Mouse (Mus musculus): ENCODE data around the gene Muc1. TPM values are rescaled to one million over a fixed set of nuclear protein-coding genes. Genes with fewer than 3 reads are reported as not detected.

The Muc1 gene
- polyA plus RNA-seq, 1 experiment from 2014 or later: 10.3 TPM

- DNase-seq (ENCODE audit: low spot score): no peak
- H3K27ac ChIP-seq (ENCODE audit: low read depth): no peak overlapping the region
- no peak for ATAC-seq (replicated peaks; ENCODE audit: low FRiP score, low TSS enrichment, low read depth)
- no peaks in the 10 kb centered on the region for H3K36me3 ChIP-seq (ENCODE audit: control insufficient read depth, insufficient read depth, low read length)
- 0 out of 2 replicates have a peak, but pooled peaks cover 3% of the 10 kb centered on the region for H3K4me1 ChIP-seq (replicated peaks; ENCODE audit: control insufficient read depth, insufficient read depth, low read length)
- no peak overlapping the region for H3K4me2 ChIP-seq (ENCODE audit: low read length)
- WGBS: 66% methylated on average over 14 of the region's 14 CpGs
- H3K9ac ChIP-seq (ENCODE audit: low read length): no peak overlapping the region
- 0 out of 2 replicates have a peak, but pooled peaks cover 4% of the 10 kb centered on the region for H3K27me3 ChIP-seq (replicated peaks; ENCODE audit: control insufficient read depth, insufficient read depth, low read length)
- H3K4me3 ChIP-seq (ENCODE audit: low read depth, low read length): no peak overlapping the region
- H3K9me3 ChIP-seq (ENCODE audit: control insufficient read depth, low read length): no peaks in the 10 kb centered on the region
Measured at GRCm38 (mm10) chr3:89233562-89234110, 4.8 kb downstream of the Muc1 start.

GRCm38 (mm10) chr3:89236516-89236915 is 7.7 kb downstream of the Muc1 start:
- Histone ChIP-seq H3K36me3 (ENCODE audit: control insufficient read depth, insufficient read depth, low read length) (no peaks in the 10 kb centered on the region), H3K4me2 (ENCODE audit: low read length) (no peak overlapping the region), H3K4me3 (ENCODE audit: low read depth, low read length) (no peak overlapping the region), H3K9me3 (ENCODE audit: control insufficient read depth, low read length) (no peaks in the 10 kb centered on the region), H3K27me3 (replicated peaks; ENCODE audit: control insufficient read depth, insufficient read depth, low read length) (no peaks in the 10 kb centered on the region), H3K27ac (ENCODE audit: low read depth) (no peak overlapping the region), H3K4me1 (replicated peaks; ENCODE audit: control insufficient read depth, insufficient read depth, low read length) (no peaks in the 10 kb centered on the region), H3K9ac (ENCODE audit: low read length) (no peak overlapping the region)
- 87% methylated on average over 10 of the region's 10 CpGs for WGBS
- DNase-seq (ENCODE audit: low spot score) (no peak), ATAC-seq (replicated peaks; ENCODE audit: low FRiP score, low TSS enrichment, low read depth) (no peak)

GRCm38 (mm10) chr3:89237682-89238081 is 8.8 kb downstream of the Muc1 start:
- no peak overlapping the region for H3K4me2 ChIP-seq (ENCODE audit: low read length)
- 93% methylated on average over 21 of the region's 21 CpGs for WGBS
- H3K4me3 ChIP-seq (ENCODE audit: low read depth, low read length): no peak overlapping the region
- no peaks in the 10 kb centered on the region for H3K36me3 ChIP-seq (ENCODE audit: control insufficient read depth, insufficient read depth, low read length)
- H3K4me1 ChIP-seq (replicated peaks; ENCODE audit: control insufficient read depth, insufficient read depth, low read length): no peaks in the 10 kb centered on the region
- H3K27ac ChIP-seq (ENCODE audit: low read depth): no peak overlapping the region
- ATAC-seq (replicated peaks; ENCODE audit: low FRiP score, low TSS enrichment, low read depth) (no peak), DNase-seq (ENCODE audit: low spot score) (no peak)
- no peaks in the 10 kb centered on the region for H3K27me3 ChIP-seq (replicated peaks; ENCODE audit: control insufficient read depth, insufficient read depth, low read length)
- H3K9me3 ChIP-seq (ENCODE audit: control insufficient read depth, low read length): no peaks in the 10 kb centered on the region
- H3K9ac ChIP-seq (ENCODE audit: low read length): no peak overlapping the region

GRCm38 (mm10) chr3:89238494-89238893 is 9.6 kb downstream of the Muc1 start:
- WGBS: 69% methylated on average over 10 of the region's 12 CpGs
- DNase-seq (ENCODE audit: low spot score): no peak
- no peak overlapping the region for H3K27ac ChIP-seq (ENCODE audit: low read depth)
- no peak overlapping the region for H3K4me2 ChIP-seq (ENCODE audit: low read length)
- H3K4me3 ChIP-seq (ENCODE audit: low read depth, low read length): no peak overlapping the region
- H3K9ac ChIP-seq (ENCODE audit: low read length): no peak overlapping the region
- no peak for ATAC-seq (replicated peaks; ENCODE audit: low FRiP score, low TSS enrichment, low read depth)
- no peaks in the 10 kb centered on the region for H3K36me3 ChIP-seq (ENCODE audit: control insufficient read depth, insufficient read depth, low read length)
- H3K4me1 ChIP-seq (replicated peaks; ENCODE audit: control insufficient read depth, insufficient read depth, low read length): no peaks in the 10 kb centered on the region
- H3K9me3 ChIP-seq (ENCODE audit: control insufficient read depth, low read length): no peaks in the 10 kb centered on the region
- no peaks in the 10 kb centered on the region for H3K27me3 ChIP-seq (replicated peaks; ENCODE audit: control insufficient read depth, insufficient read depth, low read length)

GRCm38 (mm10) chr3:89242331-89242895 is 13.6 kb downstream of the Muc1 start:
- ATAC-seq (replicated peaks; ENCODE audit: low FRiP score, low TSS enrichment, low read depth): no peak
- Histone ChIP-seq H3K27me3 (replicated peaks; ENCODE audit: control insufficient read depth, insufficient read depth, low read length) (no peaks in the 10 kb centered on the region), H3K9ac (ENCODE audit: low read length) (no peak overlapping the region), H3K4me3 (ENCODE audit: low read depth, low read length) (no peak overlapping the region), H3K4me2 (ENCODE audit: low read length) (no peak overlapping the region), H3K9me3 (ENCODE audit: control insufficient read depth, low read length) (no peaks in the 10 kb centered on the region), H3K4me1 (replicated peaks; ENCODE audit: control insufficient read depth, insufficient read depth, low read length) (peaks cover 16% of the 10 kb centered on the region), H3K36me3 (ENCODE audit: control insufficient read depth, insufficient read depth, low read length) (no peaks in the 10 kb centered on the region), H3K27ac (ENCODE audit: low read depth) (no peak overlapping the region)
- DNase-seq (ENCODE audit: low spot score): no peak
- 69% methylated on average over 9 of the region's 9 CpGs for WGBS

- no peak overlapping the region for H3K4me3 ChIP-seq (ENCODE audit: low read depth, low read length)
- H3K27ac ChIP-seq (ENCODE audit: low read depth): no peak overlapping the region
- ATAC-seq (replicated peaks; ENCODE audit: low FRiP score, low TSS enrichment, low read depth) (no peak), DNase-seq (ENCODE audit: low spot score) (no peak)
- H3K36me3 ChIP-seq (ENCODE audit: control insufficient read depth, insufficient read depth, low read length): 0 out of 2 replicates have a peak, but pooled peaks cover under 1% of the 10 kb centered on the region
- H3K9ac ChIP-seq (ENCODE audit: low read length): no peak overlapping the region
- H3K4me2 ChIP-seq (ENCODE audit: low read length): peak overlapping the region; percentile 89
- peaks cover 20% of the 10 kb centered on the region for H3K4me1 ChIP-seq (replicated peaks; ENCODE audit: control insufficient read depth, insufficient read depth, low read length)
- H3K27me3 ChIP-seq (replicated peaks; ENCODE audit: control insufficient read depth, insufficient read depth, low read length): no peaks in the 10 kb centered on the region
- WGBS: 19% methylated on average over 14 of the region's 14 CpGs
- no peaks in the 10 kb centered on the region for H3K9me3 ChIP-seq (ENCODE audit: control insufficient read depth, low read length)
Measured at GRCm38 (mm10) chr3:89243609-89244008, 14.8 kb downstream of the Muc1 start.

- Histone ChIP-seq H3K4me3 (ENCODE audit: low read depth, low read length) (peak overlapping the region; percentile 35), H3K4me2 (ENCODE audit: low read length) (peak overlapping the region; percentile 89), H3K27me3 (replicated peaks; ENCODE audit: control insufficient read depth, insufficient read depth, low read length) (no peaks in the 10 kb centered on the region), H3K27ac (ENCODE audit: low read depth) (no peak overlapping the region), H3K9me3 (ENCODE audit: control insufficient read depth, low read length) (no peaks in the 10 kb centered on the region), H3K9ac (ENCODE audit: low read length) (no peak overlapping the region), H3K36me3 (ENCODE audit: control insufficient read depth, insufficient read depth, low read length) (peaks cover 5% of the 10 kb centered on the region), H3K4me1 (replicated peaks; ENCODE audit: control insufficient read depth, insufficient read depth, low read length) (peaks cover 20% of the 10 kb centered on the region)
- 16% methylated on average over 25 of the region's 25 CpGs for WGBS
- peak; percentile 21; the same call in 1 of the 2 replicates for ATAC-seq (replicated peaks; ENCODE audit: low FRiP score, low TSS enrichment, low read depth)
- DNase-seq (ENCODE audit: low spot score): no peak
Measured at GRCm38 (mm10) chr3:89244158-89244981, 15.5 kb downstream of the Muc1 start.

- Histone ChIP-seq H3K4me3 (ENCODE audit: low read depth, low read length) (peak overlapping the region; percentile 35), H3K27ac (ENCODE audit: low read depth) (no peak overlapping the region), H3K4me1 (replicated peaks; ENCODE audit: control insufficient read depth, insufficient read depth, low read length) (peaks cover 20% of the 10 kb centered on the region), H3K9me3 (ENCODE audit: control insufficient read depth, low read length) (no peaks in the 10 kb centered on the region), H3K27me3 (replicated peaks; ENCODE audit: control insufficient read depth, insufficient read depth, low read length) (no peaks in the 10 kb centered on the region), H3K9ac (ENCODE audit: low read length) (no peak overlapping the region), H3K36me3 (ENCODE audit: control insufficient read depth, insufficient read depth, low read length) (peaks cover 9% of the 10 kb centered on the region), H3K4me2 (ENCODE audit: low read length) (peak overlapping the region; percentile 89)
- peak; percentile 9; the same call in 1 of the 2 replicates for ATAC-seq (replicated peaks; ENCODE audit: low FRiP score, low TSS enrichment, low read depth)
- DNase-seq (ENCODE audit: low spot score): no peak
- WGBS: 1% methylated on average over 22 of the region's 26 CpGs
Measured at GRCm38 (mm10) chr3:89244982-89245687, 16.3 kb downstream of the Muc1 start.
